Mouse (Mus musculus) liver, postnatal 0 days (tissue): Measurements from ENCODE around the gene Gm13283.
"Not testable (repeated sequence)": the region's sequence is repeated elsewhere in the genome, so short reads cannot be mapped to it uniquely, and the experiment has no call there.

Experiments used
- CTCF ChIP-seq: sonication (generic); IDR thresholded peaks from 2 replicates; pipeline ENCODE4 v1.5.1; 2016; ENCODE audit warnings: antibody characterized with exemption, low read depth
- EP300 ChIP-seq: IDR thresholded peaks from 2 replicates; pipeline ENCODE4 v1.6.1; 2016; ENCODE audit warnings: antibody characterized with exemption, low read depth, mild to moderate bottlenecking

GRCm38 (mm10) chr4:88758751-88759150 is 1.2 kb upstream of the Gm13283 start:
- not testable (repeated sequence) for TF ChIP-seq CTCF, EP300
